Mouse (Mus musculus): ENCODE measurements around the gene Otud7b.
A peak's percentile ranks its signal among the peaks of the same experiment; 100 is the strongest.

Gene Otud7b

GRCm38 (mm10) chr3:96084146-96084755 lies 20.1 kb upstream of the Otud7b start:
- no peak for DNase-seq (ENCODE audit: low spot score in 2 of 2)

GRCm38 (mm10) chr3:96087219-96087618 lies 17.1 kb upstream of the Otud7b start:
- DNase-seq (ENCODE audit: low spot score in 2 of 2) = no peak

GRCm38 (mm10) chr3:96087801-96088200 lies 16.5 kb upstream of the Otud7b start:
- no peak for DNase-seq (ENCODE audit: low spot score in 2 of 2)

GRCm38 (mm10) chr3:96089882-96090489 lies 14.3 kb upstream of the Otud7b start:
- no peak for DNase-seq (ENCODE audit: low spot score in 2 of 2)

- no peak for DNase-seq (ENCODE audit: low spot score in 2 of 2)
Observed at GRCm38 (mm10) chr3:96091146-96091545, 13.2 kb upstream of the Otud7b start.

- DNase-seq (ENCODE audit: low spot score in 2 of 2) = no peak
Observed at GRCm38 (mm10) chr3:96091966-96092365, 12.4 kb upstream of the Otud7b start.

- no peak for DNase-seq (ENCODE audit: low spot score in 2 of 2)
Observed at GRCm38 (mm10) chr3:96093509-96093908, 10.8 kb upstream of the Otud7b start.

GRCm38 (mm10) chr3:96094203-96094602 lies 10.1 kb upstream of the Otud7b start:
- no peak for DNase-seq (ENCODE audit: low spot score in 2 of 2)

- no peak for DNase-seq (ENCODE audit: low spot score in 2 of 2)
Observed at GRCm38 (mm10) chr3:96098168-96098567, 6.2 kb upstream of the Otud7b start.

- no peak for DNase-seq (ENCODE audit: low spot score in 2 of 2)
Observed at GRCm38 (mm10) chr3:96098616-96099267, 5.6 kb upstream of the Otud7b start.

- DNase-seq (ENCODE audit: low spot score in 2 of 2) = peak; percentile 22 to 59
Observed at GRCm38 (mm10) chr3:96102100-96102872, 2.0 kb upstream of the Otud7b start.

- DNase-seq (ENCODE audit: low spot score in 2 of 2) = no peak
Observed at GRCm38 (mm10) chr3:96103901-96104260, 446 bp upstream of the Otud7b start.

GRCm38 (mm10) chr3:96105232-96105747 lies 963 bp downstream of the Otud7b start:
- peak in 1 of 2 experiments; percentile 45 for DNase-seq (ENCODE audit: low spot score in 2 of 2)

GRCm38 (mm10) chr3:96106151-96106550 lies 1.8 kb downstream of the Otud7b start:
- no peak for DNase-seq (ENCODE audit: low spot score in 2 of 2)

- no peak for DNase-seq (ENCODE audit: low spot score in 2 of 2)
Observed at GRCm38 (mm10) chr3:96108315-96108714, 4.0 kb downstream of the Otud7b start.

GRCm38 (mm10) chr3:96113251-96113650 lies 8.9 kb downstream of the Otud7b start:
- no peak for DNase-seq (ENCODE audit: low spot score in 2 of 2)

- DNase-seq (ENCODE audit: low spot score in 2 of 2) = no peak
Observed at GRCm38 (mm10) chr3:96118142-96118541, 13.8 kb downstream of the Otud7b start.

GRCm38 (mm10) chr3:96118702-96119101 lies 14.4 kb downstream of the Otud7b start:
- no peak for DNase-seq (ENCODE audit: low spot score in 2 of 2)

- DNase-seq (ENCODE audit: low spot score in 2 of 2) = no peak
Observed at GRCm38 (mm10) chr3:96124235-96124634, 19.9 kb downstream of the Otud7b start.

GRCm38 (mm10) chr3:96128128-96128527 lies 23.8 kb downstream of the Otud7b start:
- no peak for DNase-seq (ENCODE audit: low spot score in 2 of 2)

- DNase-seq (ENCODE audit: low spot score in 2 of 2) = no peak
Observed at GRCm38 (mm10) chr3:96132478-96132877, 28.2 kb downstream of the Otud7b start.

- no peak for DNase-seq (ENCODE audit: low spot score in 2 of 2)
Observed at GRCm38 (mm10) chr3:96133327-96133905, 29.1 kb downstream of the Otud7b start.
